Mouse (Mus musculus): Measurements from ENCODE around the gene Fkbp5. TPM values are rescaled to one million over a fixed set of nuclear protein-coding genes. Genes with fewer than 3 reads are reported as not detected.

Gene Fkbp5
- polyA plus RNA-seq, 1 experiment from 2014 or later: 7.1 TPM

DNA sequence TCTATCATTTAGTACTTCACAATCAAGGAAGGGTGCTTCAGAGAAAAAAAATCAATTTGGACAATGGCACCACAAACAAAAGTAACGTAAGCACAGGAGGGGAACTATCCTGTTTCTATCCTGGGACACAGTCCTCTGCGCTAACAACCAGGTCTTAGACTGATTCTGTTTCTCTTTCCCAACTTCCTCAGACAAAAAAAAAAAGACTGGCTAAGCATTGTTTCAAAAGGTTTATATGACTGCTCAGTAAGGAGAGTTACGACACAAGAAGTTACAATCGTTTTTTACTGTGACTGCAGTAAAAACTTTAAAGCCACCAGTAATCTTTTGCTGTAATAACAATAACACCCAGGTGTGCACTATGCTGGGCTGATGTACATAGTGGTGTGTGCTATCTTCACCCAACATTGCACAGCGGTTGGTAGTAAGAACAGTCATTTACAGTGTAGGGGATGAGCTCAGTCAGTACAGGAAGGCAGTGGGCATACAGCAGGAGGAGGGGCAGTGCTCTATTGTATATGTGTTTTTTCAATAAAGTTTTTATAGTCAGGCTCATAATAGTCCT is 82.3 kb downstream of the Fkbp5 start:
- Histone ChIP-seq H3K4me1 (ENCODE audit: control insufficient read depth, insufficient read depth, low read length) (peaks cover 4% of the 10 kb centered on the region; the same call in 1 of the 2 replicates), H3K36me3 (ENCODE audit: control insufficient read depth, insufficient read depth, low read length) (no peaks in the 10 kb centered on the region), H3K27me3 (ENCODE audit: control insufficient read depth, insufficient read depth, low read length) (no peaks in the 10 kb centered on the region), H3K27ac (ENCODE audit: low read length) (no peak overlapping the region), H3K4me2 (replicated peaks; ENCODE audit: low read depth, low read length) (no peak overlapping the region), H3K9ac (replicated peaks; ENCODE audit: low read depth, low read length) (no peak overlapping the region), H3K4me3 (ENCODE audit: low read depth, low read length) (no peak overlapping the region), H3K9me3 (ENCODE audit: control insufficient read depth, low read depth, low read length) (no peaks in the 10 kb centered on the region)
- no peak for ATAC-seq (ENCODE audit: insufficient number of reproducible peaks, insufficient read depth, low FRiP score, low read depth)
- 67% methylated on average over 5 of the region's 5 CpGs for WGBS

DNA sequence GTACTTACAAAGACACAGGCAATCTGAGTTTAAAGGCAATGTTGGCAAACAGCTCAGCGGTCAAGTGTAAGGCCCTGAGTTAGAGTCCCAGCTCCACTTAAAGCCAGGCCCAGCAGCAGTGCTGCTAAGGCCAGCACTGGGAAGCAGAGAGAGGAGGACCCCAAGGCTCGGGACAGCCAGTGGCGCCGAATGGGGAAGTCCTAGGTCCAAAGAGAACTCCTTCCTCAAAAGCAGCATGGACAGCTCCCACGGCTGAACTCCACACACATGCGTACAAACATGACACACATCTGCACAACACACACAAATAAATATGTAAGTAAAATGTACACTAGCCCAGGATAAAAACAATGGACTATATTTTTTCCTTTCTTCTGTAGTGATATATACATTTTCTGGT is 84.3 kb downstream of the Fkbp5 start:
- Histone ChIP-seq H3K4me3 (ENCODE audit: low read depth, low read length) (no peak overlapping the region), H3K9me3 (ENCODE audit: control insufficient read depth, low read depth, low read length) (no peaks in the 10 kb centered on the region), H3K9ac (replicated peaks; ENCODE audit: low read depth, low read length) (no peak overlapping the region), H3K27ac (ENCODE audit: low read length) (no peak overlapping the region), H3K4me1 (ENCODE audit: control insufficient read depth, insufficient read depth, low read length) (peaks cover 4% of the 10 kb centered on the region; the same call in 1 of the 2 replicates), H3K4me2 (replicated peaks; ENCODE audit: low read depth, low read length) (no peak overlapping the region), H3K27me3 (ENCODE audit: control insufficient read depth, insufficient read depth, low read length) (no peaks in the 10 kb centered on the region), H3K36me3 (ENCODE audit: control insufficient read depth, insufficient read depth, low read length) (no peaks in the 10 kb centered on the region)
- no peak for ATAC-seq (ENCODE audit: insufficient number of reproducible peaks, insufficient read depth, low FRiP score, low read depth)
- WGBS: 87% methylated on average over 6 of the region's 6 CpGs

DNA sequence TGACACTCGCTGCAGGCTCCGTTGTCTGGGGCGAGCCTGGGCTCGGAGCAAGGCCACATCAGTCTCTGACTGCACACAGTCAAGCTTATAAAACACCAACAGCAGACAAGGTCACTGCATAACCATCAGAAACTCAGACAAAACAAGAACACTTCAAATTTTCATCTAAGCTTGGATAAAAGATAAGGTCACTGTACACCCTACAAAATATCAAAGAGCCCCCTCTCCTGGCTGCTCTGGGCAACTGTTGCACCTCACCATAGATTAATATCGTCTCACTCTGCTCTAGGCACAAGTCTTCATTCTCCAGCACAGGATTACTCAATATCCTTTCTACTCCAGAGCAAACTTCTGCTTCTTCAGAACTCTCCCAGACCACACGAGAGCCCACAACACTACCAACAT is 85.4 kb downstream of the Fkbp5 start:
- no peak overlapping the region for H3K4me3 ChIP-seq (ENCODE audit: low read depth, low read length)
- no peak overlapping the region for H3K27ac ChIP-seq (ENCODE audit: low read length)
- H3K27me3 ChIP-seq (ENCODE audit: control insufficient read depth, insufficient read depth, low read length): no peaks in the 10 kb centered on the region
- H3K9ac ChIP-seq (replicated peaks; ENCODE audit: low read depth, low read length): no peak overlapping the region
- ATAC-seq (ENCODE audit: insufficient number of reproducible peaks, insufficient read depth, low FRiP score, low read depth): no peak
- no peak overlapping the region for H3K4me2 ChIP-seq (replicated peaks; ENCODE audit: low read depth, low read length)
- 36% methylated on average over 6 of the region's 6 CpGs for WGBS
- peaks cover 4% of the 10 kb centered on the region; the same call in 1 of the 2 replicates for H3K4me1 ChIP-seq (ENCODE audit: control insufficient read depth, insufficient read depth, low read length)
- H3K9me3 ChIP-seq (ENCODE audit: control insufficient read depth, low read depth, low read length): no peaks in the 10 kb centered on the region
- peaks cover 1% of the 10 kb centered on the region for H3K36me3 ChIP-seq (ENCODE audit: control insufficient read depth, insufficient read depth, low read length)

DNA sequence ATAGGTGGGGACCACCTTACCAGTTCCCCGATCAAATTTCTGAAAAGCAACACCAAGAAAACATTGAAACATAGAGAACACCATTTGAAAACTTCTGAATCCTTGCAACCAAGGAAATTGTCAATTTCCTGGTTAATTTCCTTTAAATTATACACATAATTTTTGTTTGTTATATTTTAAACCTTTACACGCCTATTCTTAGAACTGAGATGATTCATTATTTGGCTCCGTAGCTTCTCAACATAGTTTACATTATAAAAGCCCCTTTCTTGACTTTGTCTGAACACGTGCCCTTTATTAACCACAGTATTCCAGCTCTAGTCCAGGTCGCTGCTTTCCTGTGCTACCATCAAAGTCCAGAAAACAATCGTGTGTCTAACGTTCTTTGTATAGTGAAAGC is 86.3 kb downstream of the Fkbp5 start:
- H3K4me2 ChIP-seq (replicated peaks; ENCODE audit: low read depth, low read length): no peak overlapping the region
- ATAC-seq (ENCODE audit: insufficient number of reproducible peaks, insufficient read depth, low FRiP score, low read depth): no peak
- H3K27me3 ChIP-seq (ENCODE audit: control insufficient read depth, insufficient read depth, low read length): no peaks in the 10 kb centered on the region
- H3K9ac ChIP-seq (replicated peaks; ENCODE audit: low read depth, low read length): no peak overlapping the region
- no peaks in the 10 kb centered on the region for H3K9me3 ChIP-seq (ENCODE audit: control insufficient read depth, low read depth, low read length)
- no peak overlapping the region for H3K4me3 ChIP-seq (ENCODE audit: low read depth, low read length)
- peaks cover 4% of the 10 kb centered on the region; the same call in 1 of the 2 replicates for H3K4me1 ChIP-seq (ENCODE audit: control insufficient read depth, insufficient read depth, low read length)
- peaks cover 2% of the 10 kb centered on the region for H3K36me3 ChIP-seq (ENCODE audit: control insufficient read depth, insufficient read depth, low read length)
- 25% methylated on average over 7 of the region's 7 CpGs for WGBS
- H3K27ac ChIP-seq (ENCODE audit: low read length): no peak overlapping the region

DNA sequence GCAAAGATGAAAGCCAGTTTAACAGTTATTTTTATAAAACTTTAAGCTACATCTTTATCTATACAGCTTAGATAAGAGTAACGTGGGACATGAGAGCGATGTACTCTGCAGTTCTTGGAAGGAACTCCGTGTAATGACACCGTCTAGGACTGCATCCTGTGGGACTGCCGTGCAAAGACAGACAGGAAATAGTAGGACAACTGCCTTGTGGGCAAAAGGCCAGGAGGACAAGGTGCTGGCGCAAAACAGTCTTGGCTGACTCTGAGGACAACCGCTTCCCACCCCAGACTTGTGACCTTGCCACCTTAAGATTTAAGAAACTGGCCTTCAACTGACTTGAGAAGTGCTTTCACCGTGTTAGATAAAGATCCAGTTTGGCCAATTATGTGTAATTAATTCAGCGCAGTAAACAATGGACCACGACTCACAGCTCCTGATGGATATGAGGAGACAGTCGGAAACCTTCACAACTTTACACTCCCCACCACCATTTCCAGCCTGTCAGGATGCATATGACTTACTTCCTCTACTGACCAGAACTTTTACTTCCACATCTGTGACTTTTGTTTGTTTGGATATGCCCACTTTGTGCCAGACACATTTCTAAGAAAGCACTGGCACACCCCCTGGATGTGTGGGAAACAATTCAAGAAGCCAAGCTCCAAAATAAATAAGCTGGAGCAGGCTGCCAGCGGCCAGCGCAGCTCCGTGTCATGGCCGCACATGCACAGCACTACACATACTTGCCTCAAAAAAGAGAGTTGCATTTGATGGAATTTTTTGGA is 88.7 kb downstream of the Fkbp5 start:
- WGBS: 72% methylated on average over 15 of the region's 15 CpGs
- H3K36me3 ChIP-seq (ENCODE audit: control insufficient read depth, insufficient read depth, low read length): peaks cover 2% of the 10 kb centered on the region
- H3K9ac ChIP-seq (replicated peaks; ENCODE audit: low read depth, low read length): no peak overlapping the region
- H3K4me1 ChIP-seq (ENCODE audit: control insufficient read depth, insufficient read depth, low read length): peaks cover 4% of the 10 kb centered on the region; the same call in 1 of the 2 replicates
- no peak overlapping the region for H3K4me3 ChIP-seq (ENCODE audit: low read depth, low read length)
- H3K27ac ChIP-seq (ENCODE audit: low read length): no peak overlapping the region; the same call in 1 of the 2 replicates
- H3K9me3 ChIP-seq (ENCODE audit: control insufficient read depth, low read depth, low read length): no peaks in the 10 kb centered on the region
- H3K4me2 ChIP-seq (replicated peaks; ENCODE audit: low read depth, low read length): no peak overlapping the region
- ATAC-seq (ENCODE audit: insufficient number of reproducible peaks, insufficient read depth, low FRiP score, low read depth): no peak
- no peaks in the 10 kb centered on the region for H3K27me3 ChIP-seq (ENCODE audit: control insufficient read depth, insufficient read depth, low read length)

DNA sequence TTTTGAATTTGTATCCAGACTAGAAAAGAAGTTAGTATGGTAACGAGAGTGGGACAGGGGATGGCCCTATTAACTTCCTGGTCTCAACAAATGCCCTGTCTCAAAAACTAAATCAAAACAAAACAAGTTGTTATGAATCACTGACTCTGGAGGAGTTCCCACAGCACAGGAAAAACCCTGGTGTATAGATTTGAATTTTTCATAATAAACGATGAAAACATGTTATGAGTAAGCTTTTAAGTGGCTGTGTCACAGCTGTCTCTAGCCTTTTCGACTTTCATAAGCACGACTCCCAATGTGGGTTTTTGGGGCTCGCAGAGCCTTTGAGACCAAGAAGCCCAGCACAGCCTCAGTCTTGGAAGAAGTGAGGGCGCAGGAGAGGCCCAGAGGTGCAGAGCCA is 89.7 kb downstream of the Fkbp5 start:
- no peak overlapping the region for H3K9ac ChIP-seq (replicated peaks; ENCODE audit: low read depth, low read length)
- peaks cover 2% of the 10 kb centered on the region for H3K36me3 ChIP-seq (ENCODE audit: control insufficient read depth, insufficient read depth, low read length)
- H3K4me1 ChIP-seq (ENCODE audit: control insufficient read depth, insufficient read depth, low read length): peaks cover 4% of the 10 kb centered on the region; the same call in 1 of the 2 replicates
- H3K27ac ChIP-seq (ENCODE audit: low read length): no peak overlapping the region
- no peaks in the 10 kb centered on the region for H3K27me3 ChIP-seq (ENCODE audit: control insufficient read depth, insufficient read depth, low read length)
- no peak overlapping the region for H3K4me3 ChIP-seq (ENCODE audit: low read depth, low read length)
- no peak overlapping the region for H3K4me2 ChIP-seq (replicated peaks; ENCODE audit: low read depth, low read length)
- WGBS: 80% methylated on average over 6 of the region's 6 CpGs
- no peak for ATAC-seq (ENCODE audit: insufficient number of reproducible peaks, insufficient read depth, low FRiP score, low read depth)
- no peaks in the 10 kb centered on the region for H3K9me3 ChIP-seq (ENCODE audit: control insufficient read depth, low read depth, low read length)

DNA sequence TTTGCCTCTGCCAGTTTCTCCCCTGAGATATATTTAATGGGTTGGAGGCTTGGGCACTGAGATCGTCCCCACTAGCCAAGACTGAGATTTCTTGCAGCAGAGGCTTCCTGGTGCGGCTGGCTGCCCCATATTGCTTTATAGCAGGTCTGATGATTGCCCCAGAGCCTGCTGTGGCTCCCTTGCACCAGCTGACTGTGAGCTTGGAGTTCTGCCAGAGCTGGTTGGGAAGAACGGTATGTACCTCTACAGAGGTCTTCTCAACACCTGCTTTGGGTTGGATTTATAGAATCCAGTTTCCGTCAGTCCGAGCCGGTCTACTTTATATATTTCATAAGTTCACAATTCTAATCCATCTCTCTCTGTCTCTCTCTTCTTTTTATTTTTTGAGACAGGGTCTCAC is 93.0 kb downstream of the Fkbp5 start:
- ATAC-seq (ENCODE audit: insufficient number of reproducible peaks, insufficient read depth, low FRiP score, low read depth): no peak
- 83% methylated on average over 6 of the region's 6 CpGs for WGBS

DNA sequence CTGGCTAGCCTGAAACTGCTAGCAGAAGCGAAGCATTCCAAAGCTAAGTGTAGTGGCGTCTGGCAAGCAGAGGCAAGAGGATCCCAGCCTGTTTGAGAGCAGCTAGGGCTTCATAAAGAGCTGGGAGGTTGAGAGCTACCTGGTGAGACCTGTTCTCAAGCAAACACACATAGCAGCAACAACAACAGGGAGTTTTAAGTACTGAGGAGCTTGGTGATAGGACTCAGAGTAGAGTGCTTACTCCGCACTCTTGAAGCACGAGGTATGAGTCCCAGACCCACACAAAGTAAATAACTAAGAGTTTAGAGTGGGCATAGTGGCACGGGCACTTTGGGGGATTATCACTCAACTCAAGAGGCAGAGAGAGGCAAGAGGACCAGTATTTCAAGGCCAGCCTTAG is 96.3 kb downstream of the Fkbp5 start:
- Histone ChIP-seq H3K27me3 (ENCODE audit: control insufficient read depth, insufficient read depth, low read length) (no peaks in the 10 kb centered on the region), H3K27ac (ENCODE audit: low read length) (no peak overlapping the region), H3K9me3 (ENCODE audit: control insufficient read depth, low read depth, low read length) (no peaks in the 10 kb centered on the region), H3K4me1 (ENCODE audit: control insufficient read depth, insufficient read depth, low read length) (peaks cover 14% of the 10 kb centered on the region; the same call in 1 of the 2 replicates), H3K36me3 (ENCODE audit: control insufficient read depth, insufficient read depth, low read length) (no peaks in the 10 kb centered on the region; the same call in none of the 2 replicates), H3K9ac (replicated peaks; ENCODE audit: low read depth, low read length) (no peak overlapping the region), H3K4me2 (replicated peaks; ENCODE audit: low read depth, low read length) (no peak overlapping the region), H3K4me3 (ENCODE audit: low read depth, low read length) (no peak overlapping the region)
- no peak for ATAC-seq (ENCODE audit: insufficient number of reproducible peaks, insufficient read depth, low FRiP score, low read depth)
- WGBS: 60% methylated on average over 5 of the region's 5 CpGs

More for the DNA sequence above, 93.0 kb downstream of the Fkbp5 start:
- Histone ChIP-seq H3K4me2 (replicated peaks; ENCODE audit: low read depth, low read length) (no peak overlapping the region), H3K36me3 (ENCODE audit: control insufficient read depth, insufficient read depth, low read length) (peaks cover 2% of the 10 kb centered on the region), H3K9me3 (ENCODE audit: control insufficient read depth, low read depth, low read length) (no peaks in the 10 kb centered on the region), H3K4me1 (ENCODE audit: control insufficient read depth, insufficient read depth, low read length) (peaks cover 11% of the 10 kb centered on the region; the same call in 1 of the 2 replicates), H3K9ac (replicated peaks; ENCODE audit: low read depth, low read length) (no peak overlapping the region), H3K27ac (ENCODE audit: low read length) (no peak overlapping the region), H3K4me3 (ENCODE audit: low read depth, low read length) (no peak overlapping the region), H3K27me3 (ENCODE audit: control insufficient read depth, insufficient read depth, low read length) (no peaks in the 10 kb centered on the region)
